20 mouse cellular contexts compared by ENCODE assay signal in genomic region chr9:108349727-108350126, GRCm38 (mm10). TPM values are rescaled to one million over a fixed set of nuclear protein-coding genes. Genes with fewer than 3 reads are reported as not detected.
DNase-seq lines count a peak whose midpoint lies in the region; ATAC-seq lines count a peak whose summit lies in the region.
"Had no signal": no experiment of that assay in that cellular context is flagged by ENCODE, and none has a peak within 500 bp of the region (broad histone marks: within the 10 kb centered on the region; RNA-seq: fewer than 3 reads in every experiment).

No protein-coding gene starts in this region.

- H3K9ac ChIP-seq in midbrain, embryonic 13.5 days (replicated peaks): no peak overlapping the region
- no peak overlapping the region for H3K9ac ChIP-seq in midbrain, embryonic 15.5 days
- H3K9ac ChIP-seq in liver, embryonic 15.5 days: peak overlapping the region; percentile 96
- H3K9ac ChIP-seq in forebrain, embryonic 12.5 days: no peak overlapping the region
- H3K9ac ChIP-seq: hindbrain, embryonic 12.5 days; limb, embryonic 15.5 days had no signal

- H3K9me3 ChIP-seq in erythroblast, embryonic 14.5 days (ENCODE audit: control insufficient read depth, low read length): peaks cover 5% of the 10 kb centered on the region
- no peaks in the 10 kb centered on the region for H3K9me3 ChIP-seq in midbrain, embryonic 13.5 days
- H3K9me3 ChIP-seq in midbrain, embryonic 15.5 days: no peaks in the 10 kb centered on the region
- no peaks in the 10 kb centered on the region for H3K9me3 ChIP-seq in liver, embryonic 15.5 days (replicated peaks)
- H3K9me3 ChIP-seq in forebrain, embryonic 12.5 days: no peaks in the 10 kb centered on the region
- H3K9me3 ChIP-seq: hindbrain, embryonic 12.5 days; limb, embryonic 15.5 days had no signal

- no peaks in the 10 kb centered on the region for H3K27me3 ChIP-seq in erythroblast, embryonic 14.5 days (ENCODE audit: control insufficient read depth)
- no peaks in the 10 kb centered on the region for H3K27me3 ChIP-seq in midbrain, embryonic 13.5 days
- H3K27me3 ChIP-seq in midbrain, embryonic 15.5 days (replicated peaks): no peaks in the 10 kb centered on the region
- no peaks in the 10 kb centered on the region for H3K27me3 ChIP-seq in liver, embryonic 15.5 days
- H3K27me3 ChIP-seq in forebrain, embryonic 12.5 days: no peaks in the 10 kb centered on the region
- H3K27me3 ChIP-seq: hindbrain, embryonic 12.5 days; limb, embryonic 15.5 days had no signal

- H3K4me1 ChIP-seq in erythroblast, embryonic 14.5 days (ENCODE audit: control insufficient read depth): peaks cover 65% of the 10 kb centered on the region
- H3K4me1 ChIP-seq in midbrain, embryonic 13.5 days (replicated peaks): peaks cover 30% of the 10 kb centered on the region
- peaks cover 24% of the 10 kb centered on the region for H3K4me1 ChIP-seq in midbrain, embryonic 15.5 days
- H3K4me1 ChIP-seq in liver, embryonic 15.5 days (replicated peaks): peaks cover 44% of the 10 kb centered on the region
- peaks cover 22% of the 10 kb centered on the region for H3K4me1 ChIP-seq in forebrain, embryonic 12.5 days

- 0 out of 2 replicates have a peak overlapping the region, but pooled peaks have one; percentile 75 for H3K4me2 ChIP-seq in midbrain, embryonic 13.5 days (replicated peaks)
- H3K4me2 ChIP-seq in midbrain, embryonic 15.5 days: no peak overlapping the region
- H3K4me2 ChIP-seq in liver, embryonic 15.5 days: peak overlapping the region; percentile 77
- H3K4me2 ChIP-seq in forebrain, embryonic 12.5 days: no peak overlapping the region
- H3K4me2 ChIP-seq: limb, embryonic 15.5 days had no signal

- peaks cover 63% of the 10 kb centered on the region for H3K36me3 ChIP-seq in erythroblast, embryonic 14.5 days (ENCODE audit: control insufficient read depth)
- H3K36me3 ChIP-seq in midbrain, embryonic 13.5 days: peaks cover 51% of the 10 kb centered on the region
- H3K36me3 ChIP-seq in midbrain, embryonic 15.5 days (replicated peaks): peaks cover 41% of the 10 kb centered on the region
- peaks cover 50% of the 10 kb centered on the region for H3K36me3 ChIP-seq in liver, embryonic 15.5 days (replicated peaks)
- peaks cover 50% of the 10 kb centered on the region for H3K36me3 ChIP-seq in forebrain, embryonic 12.5 days (replicated peaks)

- DNase-seq in natural killer cell, adult 2 months (ENCODE audit: low spot score in 2 of 2): no peak
- DNase-seq: cerebellum, adult 11-12 months; cerebellum, postnatal 10 days; gastrocnemius, adult 2 months; kidney, adult 18-20 months; kidney, postnatal 4 days; lung, postnatal 10 days; thymus, adult 18-20 months; thymus, postnatal 4 days had no signal

- WGBS in midbrain, embryonic 13.5 days: 92% methylated on average over 4 of the region's 4 CpGs
- WGBS in midbrain, embryonic 15.5 days: 94% methylated on average over 4 of the region's 4 CpGs
- 32% methylated on average over 4 of the region's 4 CpGs for WGBS in liver, embryonic 15.5 days (ENCODE audit: insufficient replicate concordance)
- WGBS in forebrain, embryonic 12.5 days: 99% methylated on average over 3 of the region's 4 CpGs

- no peak overlapping the region for H3K27ac ChIP-seq in midbrain, embryonic 13.5 days
- H3K27ac ChIP-seq in midbrain, embryonic 15.5 days: no peak overlapping the region
- H3K27ac ChIP-seq in liver, embryonic 15.5 days (replicated peaks): peak overlapping the region; percentile 99
- no peak overlapping the region for H3K27ac ChIP-seq in forebrain, embryonic 12.5 days
- H3K27ac ChIP-seq: hindbrain, embryonic 12.5 days; limb, embryonic 15.5 days had no signal

- peak overlapping the region; percentile 74 for H3K4me3 ChIP-seq in erythroblast, embryonic 14.5 days (replicated peaks)
- H3K4me3 ChIP-seq in midbrain, embryonic 13.5 days (replicated peaks): no peak overlapping the region
- no peak overlapping the region for H3K4me3 ChIP-seq in midbrain, embryonic 15.5 days
- peak overlapping the region; percentile 97 for H3K4me3 ChIP-seq in liver, embryonic 15.5 days (replicated peaks)
- no peak overlapping the region for H3K4me3 ChIP-seq in forebrain, embryonic 12.5 days (replicated peaks)
- H3K4me3 ChIP-seq: hindbrain, embryonic 12.5 days; limb, embryonic 15.5 days had no signal

- no peak for ATAC-seq in erythroblast, adult 5-6 weeks (replicated peaks; ENCODE audit: low FRiP score, poor library complexity, severe bottlenecking)
- ATAC-seq in midbrain, embryonic 13.5 days: no peak
- no peak for ATAC-seq in midbrain, embryonic 15.5 days (replicated peaks)
- no peak for ATAC-seq in liver, embryonic 15.5 days (ENCODE audit: insufficient read depth)
- ATAC-seq in forebrain, embryonic 12.5 days (ENCODE audit: low FRiP score): no peak
- ATAC-seq: forebrain, embryonic 14.5 days; inflammation-experienced regulatory T-cells, adult 6 months; midbrain, embryonic 16.5 days had no signal

RNA-seq across cellular contexts. Expression of gene Usp4, which starts 2.1 kb away (rescaled TPM):
- polyA plus RNA-seq in erythroblast, embryonic 14.5 days (2012): 16.0 and 23.8 TPM in 2 replicates
- 158 and 217 TPM in 2 replicates for total RNA-seq in erythroblast, adult 5-6 weeks (2015; ENCODE audit: low replicate concordance)
- 141 and 164 TPM in 2 replicates for total RNA-seq in erythroblast, adult 5-6 weeks (2017; ENCODE audit: low replicate concordance)
- 143 and 146 TPM in 2 replicates for polyA plus RNA-seq in midbrain, embryonic 13.5 days (2015; fragmentation: Nextera tagmentation; extraction: Ambion mirVana)
- 149 and 151 TPM in 2 replicates for polyA plus RNA-seq in midbrain, embryonic 15.5 days (2015; fragmentation: Nextera tagmentation; extraction: Ambion mirVana)
- 65.1 and 76.5 TPM in 2 replicates for polyA plus RNA-seq in liver, embryonic 15.5 days (2015; fragmentation: Nextera tagmentation; extraction: Ambion mirVana)
- 137 and 144 TPM in 2 replicates for polyA plus RNA-seq in forebrain, embryonic 12.5 days (2016; fragmentation: Nextera tagmentation; extraction: Ambion mirVana)

RNA-seq across cellular contexts. Expression of gene Gpx1, which starts 11.0 kb away (rescaled TPM):
- 533 and 609 TPM in 2 replicates for polyA plus RNA-seq in erythroblast, embryonic 14.5 days (2012)
- total RNA-seq in erythroblast, adult 5-6 weeks (2015; ENCODE audit: low replicate concordance): 5,168 and 5,395 TPM in 2 replicates
- total RNA-seq in erythroblast, adult 5-6 weeks (2017; ENCODE audit: low replicate concordance): 4,534 and 5,176 TPM in 2 replicates
- 474 and 511 TPM in 2 replicates for polyA plus RNA-seq in midbrain, embryonic 13.5 days (2015; fragmentation: Nextera tagmentation; extraction: Ambion mirVana)
- 413 and 429 TPM in 2 replicates for polyA plus RNA-seq in midbrain, embryonic 15.5 days (2015; fragmentation: Nextera tagmentation; extraction: Ambion mirVana)
- 6,133 and 6,280 TPM in 2 replicates for polyA plus RNA-seq in liver, embryonic 15.5 days (2015; fragmentation: Nextera tagmentation; extraction: Ambion mirVana)
- polyA plus RNA-seq in forebrain, embryonic 12.5 days (2016; fragmentation: Nextera tagmentation; extraction: Ambion mirVana): 574 and 659 TPM in 2 replicates

RNA-seq across cellular contexts. Expression of gene 1700102P08Rik, which starts 42.9 kb away (rescaled TPM):
- polyA plus RNA-seq in erythroblast, embryonic 14.5 days (2012): 0.88 and 0.93 TPM in 2 replicates
- total RNA-seq in erythroblast, adult 5-6 weeks (2015; ENCODE audit: low replicate concordance): 7.3 and 8.6 TPM in 2 replicates
- 10.5 and 11.6 TPM in 2 replicates for total RNA-seq in erythroblast, adult 5-6 weeks (2017; ENCODE audit: low replicate concordance)
- 2.1 and 2.2 TPM in 2 replicates for polyA plus RNA-seq in midbrain, embryonic 13.5 days (2015; fragmentation: Nextera tagmentation; extraction: Ambion mirVana)
- polyA plus RNA-seq in midbrain, embryonic 15.5 days (2015; fragmentation: Nextera tagmentation; extraction: Ambion mirVana): 2.4 and 2.7 TPM in 2 replicates
- polyA plus RNA-seq in liver, embryonic 15.5 days (2015; fragmentation: Nextera tagmentation; extraction: Ambion mirVana): 0.41 and 0.86 TPM in 2 replicates
- polyA plus RNA-seq in forebrain, embryonic 12.5 days (2016; fragmentation: Nextera tagmentation; extraction: Ambion mirVana): 1.8 and 1.9 TPM in 2 replicates

RNA-seq across cellular contexts. Expression of gene Tcta, which starts 43.8 kb away (rescaled TPM):
- polyA plus RNA-seq in erythroblast, embryonic 14.5 days (2012): 0.16 TPM in 2 replicates
- 6.1 and 9.2 TPM in 2 replicates for total RNA-seq in erythroblast, adult 5-6 weeks (2015; ENCODE audit: low replicate concordance)
- total RNA-seq in erythroblast, adult 5-6 weeks (2017; ENCODE audit: low replicate concordance): 4.1 and 4.5 TPM in 2 replicates
- 52.6 and 57.5 TPM in 2 replicates for polyA plus RNA-seq in midbrain, embryonic 13.5 days (2015; fragmentation: Nextera tagmentation; extraction: Ambion mirVana)
- polyA plus RNA-seq in midbrain, embryonic 15.5 days (2015; fragmentation: Nextera tagmentation; extraction: Ambion mirVana): 51.4 and 54.9 TPM in 2 replicates
- 14.1 and 14.4 TPM in 2 replicates for polyA plus RNA-seq in liver, embryonic 15.5 days (2015; fragmentation: Nextera tagmentation; extraction: Ambion mirVana)
- polyA plus RNA-seq in forebrain, embryonic 12.5 days (2016; fragmentation: Nextera tagmentation; extraction: Ambion mirVana): 30.5 and 30.7 TPM in 2 replicates

RNA-seq across cellular contexts. Expression of gene Rhoa, which starts 43.8 kb away (rescaled TPM):
- polyA plus RNA-seq in erythroblast, embryonic 14.5 days (2012): 12.9 and 13.9 TPM in 2 replicates
- total RNA-seq in erythroblast, adult 5-6 weeks (2015; ENCODE audit: low replicate concordance): 149 and 157 TPM in 2 replicates
- 238 and 268 TPM in 2 replicates for total RNA-seq in erythroblast, adult 5-6 weeks (2017; ENCODE audit: low replicate concordance)
- polyA plus RNA-seq in midbrain, embryonic 13.5 days (2015; fragmentation: Nextera tagmentation; extraction: Ambion mirVana): 288 and 306 TPM in 2 replicates
- polyA plus RNA-seq in midbrain, embryonic 15.5 days (2015; fragmentation: Nextera tagmentation; extraction: Ambion mirVana): 251 and 257 TPM in 2 replicates
- polyA plus RNA-seq in liver, embryonic 15.5 days (2015; fragmentation: Nextera tagmentation; extraction: Ambion mirVana): 190 and 202 TPM in 2 replicates
- polyA plus RNA-seq in forebrain, embryonic 12.5 days (2016; fragmentation: Nextera tagmentation; extraction: Ambion mirVana): 331 and 341 TPM in 2 replicates

Comparison
In these comparisons a context has a peak if more than half of its experiments do, and no peak if none do; other contexts are left out.
1. H3K4me2 ChIP-seq: peak in midbrain, embryonic 13.5 days (single experiment) and liver, embryonic 15.5 days (single experiment); none in midbrain, embryonic 15.5 days (single experiment) and forebrain, embryonic 12.5 days (single experiment).
2. H3K4me3 ChIP-seq: peak in erythroblast, embryonic 14.5 days (single experiment) and liver, embryonic 15.5 days (single experiment); none in midbrain, embryonic 13.5 days (single experiment), midbrain, embryonic 15.5 days (single experiment) and forebrain, embryonic 12.5 days (single experiment).